ENCODE assay signal across 14 mouse cellular contexts in the genomic region with DNA sequence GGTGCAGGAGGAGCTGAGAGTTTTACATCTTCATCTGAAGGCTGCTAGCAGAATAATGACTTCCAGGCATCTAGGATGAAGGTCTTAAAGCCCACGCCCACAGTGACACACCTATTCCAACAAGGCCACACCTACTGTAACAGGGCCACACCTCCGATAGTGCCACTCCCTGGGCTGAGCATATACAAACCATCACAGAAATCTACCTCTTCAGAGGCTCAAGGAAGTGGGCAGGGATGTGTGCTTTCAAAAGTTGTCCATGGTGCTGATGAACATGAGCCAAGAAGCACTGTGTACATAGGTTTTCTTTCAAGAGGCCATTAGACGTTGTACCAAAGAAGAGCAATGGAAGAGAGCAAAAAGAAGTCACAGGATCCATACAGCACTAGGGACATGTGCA.
DNase-seq lines count a peak whose midpoint lies in the region.
"Had no signal": no experiment of that assay in that cellular context is flagged by ENCODE, and none has a peak within 500 bp of the region (broad histone marks: within the 10 kb centered on the region; RNA-seq: fewer than 3 reads in every experiment).

No protein-coding gene starts in this region.

- DNase-seq in 3T3-L1 (ENCODE audit: low read depth, low spot score) = peak; percentile 53
- DNase-seq in R1 (ENCODE audit: low read depth, low spot score) = peak; percentile 15
- DNase-seq in forelimb bud, embryonic 11.5 days (ENCODE audit: low read depth, low spot score) = peak; percentile 35
- peak; percentile 34 for DNase-seq in mesoderm, embryonic 11.5 days (ENCODE audit: low read depth, low spot score)
- no peak for DNase-seq in spleen, postnatal 36 days (ENCODE audit: low spot score in 2 of 2)
- DNase-seq in adrenal gland, postnatal 10 days = no peak
- no peak for DNase-seq in ovary, postnatal 14 days (ENCODE audit: low spot score)
- DNase-seq: adrenal gland, adult 2 months; adrenal gland, postnatal 36 days; cerebellum, adult 11-12 months; cerebellum, adult 9-11 months; gastrocnemius, postnatal 36 days; heart, adult 11 months; heart, postnatal 36 days had no signal

Comparison
In these comparisons a context has a peak if more than half of its experiments do, and no peak if none do; other contexts are left out.
1. DNase-seq: peak in 3T3-L1 (single experiment), R1 (single experiment), forelimb bud, embryonic 11.5 days (single experiment) and mesoderm, embryonic 11.5 days (single experiment); none in spleen, postnatal 36 days (0 of 2), adrenal gland, postnatal 10 days (single experiment) and ovary, postnatal 14 days (single experiment).